Mouse (Mus musculus): Measurements from ENCODE around the gene Elp5.
"Not testable (repeated sequence)": the region's sequence is repeated elsewhere in the genome, so short reads cannot be mapped to it uniquely, and the experiment has no call there.

Elp5 gene

DNA sequence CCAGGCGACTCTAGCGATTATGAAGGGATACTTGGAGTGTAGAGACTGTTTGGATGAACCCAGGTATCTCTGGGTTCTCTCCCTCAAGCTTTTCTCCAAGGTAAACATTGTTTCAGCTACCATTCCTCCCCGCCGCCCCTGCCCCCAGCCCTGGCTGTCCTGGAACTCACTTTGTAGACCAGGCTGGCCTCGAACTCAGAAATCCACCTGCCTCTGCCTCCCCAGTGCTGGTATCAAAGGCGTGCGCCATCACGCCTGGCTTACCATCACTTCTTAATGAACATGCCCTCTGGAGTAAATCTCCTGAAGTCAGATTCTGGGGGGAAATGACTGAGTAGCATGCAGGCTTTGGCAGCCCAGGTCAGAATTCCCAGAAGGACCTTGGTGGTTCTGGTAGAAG, at the start of gene Elp5:
TSS of gene Elp5 (minus strand) at position 293 of the 400 bp plus-strand sequence.
- no peak for DNase-seq

DNA sequence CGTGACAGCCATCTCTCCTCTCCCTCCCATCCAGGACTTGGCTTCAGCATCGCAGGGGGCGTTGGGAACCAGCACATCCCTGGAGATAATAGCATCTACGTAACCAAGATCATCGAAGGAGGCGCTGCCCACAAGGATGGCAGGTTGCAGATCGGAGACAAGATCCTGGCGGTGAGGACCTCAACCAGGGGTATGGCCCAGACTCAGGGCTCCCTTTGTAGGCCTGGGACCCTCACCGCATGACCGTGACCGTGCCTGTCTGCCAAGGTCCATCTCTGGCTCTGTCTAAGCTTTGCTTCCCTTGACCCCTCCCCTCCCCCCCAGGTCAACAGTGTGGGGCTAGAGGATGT, 49.0 kb upstream of the Elp5 start:
- no peak for DNase-seq

DNA sequence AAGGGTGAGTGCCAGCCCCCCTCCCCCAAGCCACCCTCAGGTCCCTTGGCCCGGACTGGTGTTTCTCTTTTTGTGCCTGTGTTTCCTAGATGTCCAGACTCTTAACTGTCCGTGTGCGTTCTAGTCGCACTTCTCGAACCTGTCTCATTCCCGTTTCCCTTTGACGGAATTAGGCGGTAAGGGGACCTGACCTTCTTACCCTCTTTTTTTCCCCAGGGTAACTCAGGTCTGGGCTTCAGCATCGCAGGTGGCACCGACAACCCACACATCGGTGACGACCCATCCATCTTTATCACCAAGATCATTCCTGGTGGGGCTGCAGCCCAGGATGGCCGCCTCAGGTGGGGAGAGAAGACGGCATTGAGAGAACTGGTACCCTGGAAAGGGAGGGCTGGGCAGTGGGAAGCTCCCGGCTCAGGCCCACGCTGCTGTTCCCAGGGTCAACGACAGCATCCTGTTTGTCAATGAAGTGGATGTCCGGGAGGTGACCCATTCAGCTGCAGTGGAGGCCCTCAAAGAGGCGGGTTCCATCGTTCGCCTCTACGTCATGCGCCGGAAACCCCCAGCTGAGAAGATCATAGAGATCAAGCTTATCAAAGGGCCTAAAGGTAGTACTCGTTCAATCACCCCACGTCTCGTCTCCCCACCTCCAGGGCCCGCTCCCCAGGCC, 48.5 kb upstream of the Elp5 start:
- DNase-seq: no peak

DNA sequence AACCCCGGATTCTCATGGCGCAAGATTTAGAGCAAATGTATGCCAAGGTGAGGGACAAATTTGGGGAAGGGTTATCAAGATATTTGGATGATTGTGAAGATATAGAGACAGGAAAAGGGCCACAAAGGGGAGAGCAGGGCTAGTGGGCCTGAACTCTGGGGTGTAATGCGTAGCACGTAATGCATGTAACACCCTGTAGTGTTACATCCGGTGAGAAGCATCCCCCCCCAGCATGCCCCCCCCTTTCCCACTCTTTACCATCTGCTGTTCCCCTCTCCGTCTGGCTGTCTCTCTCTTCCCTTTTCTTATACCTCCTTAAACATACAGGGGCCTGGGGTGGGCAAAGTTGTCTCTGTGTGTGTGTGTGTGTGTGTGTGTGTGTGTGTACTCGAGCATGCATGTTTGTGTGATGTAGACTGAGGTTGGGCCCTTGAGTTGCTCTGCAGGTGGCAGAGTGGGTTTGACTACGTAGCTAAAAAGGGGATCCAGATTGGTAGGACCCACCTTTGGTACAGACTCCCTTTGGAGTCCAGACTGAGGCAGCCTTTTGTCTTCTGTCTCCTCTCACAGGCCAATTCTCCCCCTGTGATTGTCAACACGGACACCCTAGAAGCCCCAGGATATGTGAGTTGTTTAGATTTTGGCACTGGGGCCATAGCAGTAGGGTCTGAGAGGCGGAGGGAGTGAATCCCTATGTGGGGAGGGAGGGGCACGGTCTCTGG, 47.7 kb upstream of the Elp5 start:
- no peak for DNase-seq

DNA sequence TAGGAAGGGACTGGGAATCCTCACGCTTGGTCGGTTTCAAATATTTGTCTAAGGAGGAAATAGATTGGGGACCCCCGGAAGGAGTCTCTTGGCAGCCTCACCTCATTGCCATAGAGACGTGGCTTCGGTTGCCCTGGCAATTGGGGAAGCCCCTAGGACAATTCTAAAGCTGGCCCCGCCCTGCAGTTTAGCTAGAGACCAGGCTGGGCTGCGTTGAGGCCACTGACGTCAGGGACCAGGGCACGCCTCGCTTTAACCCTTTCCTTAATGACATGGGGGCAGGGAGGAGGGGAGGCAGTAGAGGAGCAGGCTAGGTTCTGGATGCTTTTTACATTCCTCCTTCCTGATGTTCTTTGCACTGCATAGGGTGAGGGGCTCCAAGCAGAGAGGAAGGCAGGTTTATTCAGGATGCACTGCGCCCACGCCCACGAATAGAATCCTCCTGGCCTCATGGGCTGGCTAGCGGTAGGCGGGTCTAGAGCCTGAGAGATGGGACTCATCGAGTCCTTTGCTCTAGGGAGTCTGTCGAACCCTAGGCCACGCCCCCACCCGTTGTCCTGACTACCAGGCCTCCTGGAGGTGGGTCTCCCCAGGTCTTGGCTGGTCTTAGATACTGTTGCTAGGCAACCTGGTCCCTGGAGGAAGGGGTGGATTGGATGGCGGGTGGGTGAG, 46.9 kb upstream of the Elp5 start:
- DNase-seq: peak; percentile 65 to 66

DNA sequence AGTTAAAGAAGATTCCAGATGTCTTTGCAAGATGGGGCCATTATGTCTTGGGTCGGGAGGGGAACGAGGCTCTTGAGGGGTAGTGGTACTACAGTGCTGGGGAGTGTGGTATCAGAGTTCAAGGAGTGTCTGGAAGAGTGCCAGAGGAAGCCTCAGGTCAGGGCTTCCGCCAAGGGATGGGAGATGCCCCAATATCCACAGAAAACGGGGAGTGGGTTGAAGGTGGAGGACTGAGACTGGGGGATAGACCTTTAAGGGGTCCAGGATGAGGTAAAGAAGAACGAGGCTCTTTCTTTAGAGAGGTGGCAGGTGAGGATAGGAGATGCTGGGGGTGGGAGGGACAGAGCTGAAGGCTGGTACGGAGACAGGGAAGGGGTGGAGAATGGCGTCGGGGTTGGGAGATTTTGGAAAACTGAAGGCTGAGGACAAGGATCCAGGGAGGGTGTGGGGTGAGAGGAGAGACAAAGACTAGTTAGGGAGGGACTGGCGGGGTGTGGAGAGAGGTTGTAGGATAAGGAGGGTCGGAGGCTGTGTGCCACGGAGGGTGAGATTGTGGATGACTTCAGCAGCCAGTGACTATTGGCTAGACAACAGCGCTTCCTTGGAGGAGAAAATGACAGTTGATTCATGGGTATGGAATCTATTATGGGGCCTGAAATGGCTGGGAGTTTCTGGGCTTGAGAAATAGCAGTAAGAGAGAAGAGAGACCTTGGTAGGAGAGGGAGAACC, 46.2 kb upstream of the Elp5 start:
- no peak for DNase-seq

DNA sequence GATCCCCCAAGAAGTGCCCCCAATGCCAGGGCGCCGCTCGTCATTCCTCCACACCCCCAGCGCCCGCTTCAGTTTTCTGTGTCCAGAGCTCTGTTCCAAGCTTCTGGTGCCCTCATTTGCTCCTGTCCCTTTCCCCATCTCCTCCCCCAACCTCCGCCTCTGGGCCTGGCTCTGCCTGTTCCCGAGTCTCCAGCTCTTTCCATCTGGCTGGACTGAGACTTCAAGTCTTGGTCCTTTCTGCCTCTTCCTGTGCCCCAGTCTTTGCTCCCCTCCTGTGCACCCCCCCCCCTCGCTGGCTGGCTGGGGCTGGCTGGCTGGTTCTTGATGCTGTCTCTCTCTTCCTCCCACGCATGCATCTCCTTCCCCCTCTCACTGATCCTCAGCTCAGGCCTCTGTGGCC, 45.1 kb upstream of the Elp5 start:
- DNase-seq: no peak

DNA sequence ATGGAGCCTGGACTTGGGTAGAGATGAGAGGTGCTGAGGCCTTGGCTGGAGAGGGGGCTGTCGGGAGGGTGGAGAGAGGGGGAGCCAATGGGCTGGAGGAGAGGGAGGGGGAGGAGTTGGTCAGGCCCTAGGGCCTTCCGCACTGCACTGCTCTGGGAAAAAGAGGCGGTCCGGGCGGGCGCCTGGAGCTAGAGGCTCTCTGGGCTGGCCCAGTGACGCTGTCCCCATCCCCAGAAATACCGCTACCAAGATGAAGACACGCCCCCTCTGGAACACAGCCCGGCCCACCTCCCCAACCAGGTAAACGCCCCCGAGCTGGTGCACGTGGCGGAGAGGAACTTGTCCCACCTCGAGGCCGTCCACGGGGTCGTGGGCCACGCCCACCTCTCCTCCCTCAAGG, 44.4 kb upstream of the Elp5 start:
- no peak for DNase-seq

DNA sequence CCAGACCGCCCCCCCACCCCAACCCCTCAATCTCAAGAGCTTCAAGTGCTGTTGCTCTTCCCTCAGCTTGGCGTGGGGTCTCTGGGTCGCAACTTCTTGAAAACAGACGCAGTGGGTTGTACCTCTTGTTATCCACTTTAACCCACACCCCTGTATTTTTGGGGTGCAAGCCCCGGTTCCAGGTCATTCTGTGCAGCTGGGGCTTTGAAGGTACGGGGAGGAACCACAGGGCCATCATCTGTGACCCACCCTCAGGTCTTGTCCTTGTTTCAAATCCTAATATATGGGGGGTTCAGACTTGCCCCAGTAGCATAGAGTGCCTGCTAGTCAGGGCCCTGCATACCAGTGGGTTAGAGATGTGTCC, 41.8 kb upstream of the Elp5 start:
- no peak for DNase-seq

DNA sequence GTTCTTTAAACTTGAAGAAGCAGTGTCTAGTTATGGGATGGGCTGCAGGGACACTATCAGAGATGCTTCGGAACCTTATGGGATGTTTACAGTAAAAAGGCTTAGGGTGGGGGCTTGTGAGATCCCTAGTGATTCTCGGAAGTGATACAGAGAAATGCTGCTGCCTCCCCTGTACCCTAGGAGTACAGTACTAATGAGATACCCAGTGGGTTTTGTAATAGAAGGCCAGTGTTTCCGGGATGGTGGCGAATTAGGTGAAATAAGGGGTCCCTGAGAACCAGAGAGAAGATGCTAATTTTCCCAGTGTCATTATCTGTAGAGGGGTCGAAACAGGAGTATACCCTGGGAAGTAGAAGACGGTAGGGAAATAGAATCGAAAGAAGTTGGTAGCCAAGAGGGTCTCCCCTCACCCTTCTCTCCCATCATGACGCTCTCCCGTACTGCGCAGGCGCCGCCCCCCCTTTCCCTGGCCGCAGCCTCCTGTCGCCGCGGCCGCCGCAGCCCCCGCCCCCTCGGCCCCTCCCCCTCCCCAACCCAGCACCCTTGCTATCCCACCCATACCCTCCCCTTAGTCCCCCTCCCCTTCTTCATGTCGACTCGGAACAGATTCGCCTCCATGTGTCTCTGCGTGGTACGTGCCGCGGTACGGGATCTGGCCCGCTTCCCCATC, 41.3 kb upstream of the Elp5 start:
- no peak for DNase-seq

DNA sequence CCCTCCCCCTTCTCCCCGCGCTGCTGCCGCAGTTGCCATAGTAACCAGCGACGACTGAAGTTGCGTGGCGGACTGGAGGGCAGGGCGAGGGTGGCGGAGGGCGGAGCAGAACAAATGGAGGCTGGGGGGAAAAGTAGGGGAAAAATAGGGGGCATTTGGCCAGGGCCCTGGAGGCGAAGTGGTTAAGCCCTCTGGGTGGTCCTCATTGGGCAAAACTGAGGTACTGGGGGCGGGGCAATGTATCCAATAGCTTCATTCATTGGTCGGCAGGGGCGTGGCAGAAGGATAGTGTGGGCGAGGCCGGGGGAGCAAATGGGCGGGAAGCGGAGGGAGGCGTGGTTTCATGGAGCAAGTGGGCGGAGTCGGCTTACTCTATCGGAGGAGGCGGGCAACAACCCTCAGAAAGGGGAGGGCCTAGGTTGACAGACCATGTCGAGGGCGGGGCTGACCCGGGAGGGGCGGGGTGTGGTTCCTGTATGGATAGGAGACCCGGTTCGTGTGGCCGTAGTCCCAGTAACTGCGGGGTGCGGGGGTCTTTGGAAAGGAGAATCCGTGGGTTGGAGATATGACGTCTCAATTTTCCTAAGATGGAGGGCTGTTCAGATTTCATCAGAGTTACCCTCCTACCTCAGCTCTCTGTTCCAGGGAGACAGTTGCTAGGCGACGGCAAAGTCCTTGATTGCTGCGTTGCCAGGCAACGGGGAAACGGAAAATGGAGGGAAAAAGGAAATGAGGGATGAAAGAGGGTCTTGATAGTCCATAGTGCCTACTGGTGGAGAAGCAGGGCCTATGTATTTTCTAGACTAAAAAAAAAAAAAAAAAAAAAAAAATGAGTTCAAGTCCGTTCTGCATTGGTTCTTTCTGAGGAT, 39.2 kb upstream of the Elp5 start:
- DNase-seq: peak; percentile 86 to 88

DNA sequence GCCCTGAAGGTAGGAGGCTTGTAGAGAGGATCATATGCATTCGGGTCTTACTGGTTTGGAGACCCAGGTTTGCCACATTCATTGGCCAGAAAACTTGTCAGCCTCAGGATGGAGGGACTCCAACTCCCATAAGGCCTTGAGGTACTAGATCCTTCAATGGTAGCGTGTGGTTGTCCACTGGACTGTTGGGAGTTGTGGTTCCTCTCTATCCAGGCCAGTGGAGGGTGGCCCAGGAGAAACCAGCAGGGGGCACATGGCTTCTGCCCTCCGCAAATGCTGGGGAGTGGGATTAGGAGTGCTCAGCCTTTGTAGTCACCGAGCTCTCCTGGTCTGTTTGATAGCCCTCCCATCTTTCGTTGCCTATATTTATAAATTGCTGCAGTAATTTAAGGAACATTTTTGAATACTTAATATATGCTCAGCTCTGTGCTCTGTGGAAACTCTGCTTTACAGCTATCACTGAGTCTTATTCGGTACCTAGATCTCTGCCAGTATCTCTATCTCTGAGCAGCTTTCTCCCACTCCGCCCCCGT, 38.5 kb upstream of the Elp5 start:
- DNase-seq: peak; percentile 52 to 60

DNA sequence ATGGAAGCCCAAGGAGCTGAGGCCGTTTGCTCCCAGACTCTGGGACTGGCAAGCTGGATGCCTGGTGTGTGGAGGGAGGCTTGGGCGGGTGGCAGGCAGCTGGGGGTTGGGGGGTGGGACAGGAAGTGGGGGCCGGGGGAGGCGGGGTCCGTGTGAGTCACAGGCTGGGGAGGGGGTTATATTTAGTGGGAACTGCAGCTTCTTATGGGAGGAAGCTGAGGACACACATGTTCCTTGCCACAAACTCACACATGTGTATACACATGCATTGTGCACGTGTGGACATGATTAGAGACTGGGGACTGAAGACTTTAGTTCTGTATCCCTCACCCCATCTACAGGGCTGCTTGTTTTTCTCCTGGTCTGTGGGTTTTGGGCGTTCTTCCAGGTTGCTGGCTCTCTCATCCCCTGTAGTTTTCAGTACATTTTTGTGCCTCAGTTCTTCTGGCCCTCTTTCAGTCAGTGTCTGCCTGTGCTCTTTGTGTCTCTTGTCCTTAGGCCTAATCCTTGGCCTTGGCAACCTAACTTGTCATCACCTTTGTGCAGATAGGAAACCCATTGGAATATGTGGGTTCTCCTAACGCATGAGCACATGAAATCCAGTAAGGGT, 37.8 kb upstream of the Elp5 start:
- no peak for DNase-seq

DNA sequence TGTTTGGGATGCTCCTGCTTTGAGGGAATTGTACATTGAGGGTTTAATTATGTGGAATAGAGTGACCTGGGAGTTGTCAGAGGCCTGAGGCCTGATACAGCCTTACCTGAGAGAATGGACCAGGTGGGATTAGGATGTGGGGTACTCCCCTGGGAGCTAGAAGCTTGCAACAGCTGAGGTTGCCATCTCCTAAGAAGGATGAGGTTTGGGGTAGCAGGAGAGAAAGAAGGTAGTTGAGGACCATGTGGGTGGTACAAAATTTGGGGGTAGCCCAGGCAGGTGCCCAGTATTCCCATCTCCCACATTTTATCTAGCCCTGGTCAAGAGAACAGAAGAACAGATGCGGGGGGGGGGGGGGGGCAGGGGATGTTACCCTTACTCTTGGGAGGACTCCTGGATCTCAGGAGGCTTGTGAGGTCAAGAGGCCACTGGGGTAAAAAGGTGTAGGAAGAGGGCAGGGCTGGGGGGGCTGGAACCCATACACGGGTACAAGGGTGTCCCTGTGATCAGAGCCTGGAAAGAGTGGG, 37.2 kb upstream of the Elp5 start:
- no peak for DNase-seq

DNA sequence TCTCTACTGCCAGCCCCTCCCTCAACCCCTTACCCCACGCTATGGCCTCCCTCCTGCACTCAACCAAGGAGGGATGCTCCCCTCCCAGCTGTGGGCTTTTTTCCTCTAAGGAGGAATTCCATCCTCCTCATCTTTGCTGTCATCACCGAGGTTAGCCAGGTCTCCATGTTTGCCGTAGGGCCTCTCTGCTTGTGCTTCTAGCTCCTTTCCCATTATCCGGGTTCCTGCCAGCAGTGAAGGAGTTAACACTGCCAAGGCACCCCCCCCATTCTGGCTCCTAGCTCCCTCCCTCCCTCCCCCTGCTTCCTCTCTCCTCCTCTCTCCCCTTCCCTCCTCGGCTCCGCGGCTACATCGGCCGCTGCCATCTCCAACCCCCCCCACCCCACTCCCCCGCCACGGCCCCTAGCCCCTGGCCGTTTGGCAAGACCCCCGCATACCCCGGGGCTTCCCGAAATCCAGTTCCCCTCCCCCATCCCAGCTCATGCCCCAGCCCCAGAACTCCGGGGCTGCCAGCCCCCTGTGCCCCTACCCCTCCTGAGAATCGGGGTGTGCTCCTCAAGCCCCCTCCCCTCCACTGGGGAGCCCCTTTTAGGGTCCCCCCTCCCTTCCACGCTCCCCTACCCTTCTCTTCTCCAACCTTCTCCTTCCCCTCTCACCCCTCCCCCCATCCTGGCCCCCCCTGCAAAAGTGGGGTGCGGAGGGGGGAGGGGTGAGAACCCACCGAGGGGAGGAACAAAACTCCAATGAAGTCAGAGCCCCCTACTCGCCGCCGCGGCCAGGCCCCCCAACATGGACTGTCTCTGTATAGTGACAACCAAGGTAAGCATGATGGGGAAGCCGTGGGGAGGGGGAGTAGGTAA, 36.0 kb upstream of the Elp5 start:
- no peak for DNase-seq

DNA sequence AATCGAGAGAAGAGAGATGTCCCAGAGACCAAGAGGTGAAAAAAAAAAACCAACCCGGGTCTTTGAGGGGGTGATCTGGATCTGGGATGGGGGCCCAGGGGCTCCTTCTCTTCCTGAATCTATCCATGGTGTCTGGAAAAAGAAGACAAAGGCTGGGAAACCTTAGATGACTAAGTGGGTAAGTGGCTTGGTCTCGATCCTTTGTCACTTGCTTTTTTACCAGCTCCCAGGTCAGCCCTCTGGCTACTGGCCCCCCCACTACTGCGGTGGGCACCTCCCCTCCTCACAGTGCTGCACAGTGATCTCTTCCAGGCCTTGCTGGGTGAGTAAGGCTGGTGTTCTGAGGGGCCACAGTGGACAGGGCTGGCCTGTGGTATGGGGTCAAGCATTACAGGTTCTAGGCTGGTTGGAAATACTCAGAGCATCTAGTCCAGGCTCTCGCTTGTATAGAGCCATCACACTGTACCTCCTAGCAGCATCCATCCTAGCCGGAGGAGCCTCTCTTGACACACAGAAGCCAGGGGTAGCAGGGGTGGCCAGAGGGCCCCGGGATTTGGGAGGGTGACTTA, 35.0 kb upstream of the Elp5 start:
- no peak for DNase-seq

DNA sequence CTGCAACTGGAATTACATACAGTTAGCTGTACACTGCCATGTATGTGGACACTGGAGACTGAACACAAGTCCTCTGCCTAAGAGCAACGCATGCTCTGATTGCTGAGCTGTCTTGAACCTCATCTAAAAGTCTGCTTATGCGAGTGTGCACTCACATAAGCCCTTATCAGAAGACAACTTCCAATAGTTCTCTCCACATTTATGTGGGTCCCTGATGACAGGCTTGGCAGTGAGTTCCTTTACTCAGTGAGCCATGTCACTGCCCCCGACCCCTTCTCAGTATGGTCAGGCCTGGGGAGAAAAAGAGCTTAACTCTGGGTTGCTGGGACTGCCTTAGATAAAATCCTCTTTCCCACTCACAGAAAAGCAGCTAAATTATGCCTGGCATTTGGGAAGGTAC, 34.4 kb upstream of the Elp5 start, which contains the start of gene Dlg4:
TSS of gene Dlg4 (plus strand) at position 274 of the 400 bp plus-strand sequence.
- DNase-seq: no peak

DNA sequence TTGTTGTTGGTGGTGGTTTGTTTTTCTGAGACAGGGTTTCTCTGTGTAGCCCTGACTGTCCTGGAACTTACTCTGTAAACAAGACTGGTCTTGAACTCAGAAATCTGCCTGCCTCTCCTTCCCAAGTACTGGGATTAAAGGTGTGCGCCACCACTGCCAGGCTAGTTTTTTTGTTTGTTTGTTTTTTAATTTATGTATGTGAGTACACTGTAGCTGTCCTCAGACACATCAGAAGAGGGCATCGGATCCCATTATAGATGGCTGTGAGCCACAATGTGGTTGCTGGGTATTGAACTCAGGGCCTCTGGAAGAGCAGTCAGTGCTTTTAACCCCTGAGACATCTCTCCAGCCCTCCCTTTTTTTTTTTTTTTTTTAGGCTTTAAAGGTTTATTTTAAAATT, 33.9 kb upstream of the Elp5 start:
- DNase-seq: not testable (repeated sequence)

DNA sequence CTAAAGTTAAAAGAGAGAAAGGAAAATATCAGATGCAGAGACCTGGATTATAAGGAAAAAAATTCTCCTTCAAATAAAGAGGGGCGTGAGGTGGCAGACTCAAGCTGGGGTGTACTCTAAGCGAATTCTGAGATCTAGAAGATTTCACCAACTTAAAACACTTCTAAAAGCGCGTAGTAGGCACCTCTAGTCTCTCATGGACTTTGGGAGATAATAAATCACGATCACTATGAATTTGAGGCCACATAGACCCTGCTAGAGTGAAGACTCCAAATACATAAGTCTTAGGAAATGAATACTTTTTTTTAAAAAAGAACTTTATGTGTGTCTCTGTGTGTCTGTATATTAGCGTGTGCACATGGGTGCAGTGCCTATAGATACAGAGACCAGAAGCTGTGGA, 33.4 kb upstream of the Elp5 start:
- no peak for DNase-seq

Measured in spleen, adult 18-20 months (tissue).